Mouse (Mus musculus) gastrocnemius, postnatal 14 days (tissue): Measurements from ENCODE around the gene Ifnl3. TPM values are rescaled to one million over a fixed set of nuclear protein-coding genes. Genes with fewer than 3 reads are reported as not detected.
A peak's percentile ranks its signal among the peaks of the same experiment; 100 is the strongest.

ENCODE experiments used
- DNase-seq: peaks from one replicate; pipeline ENCODE4 v3.0.0; 2021; ENCODE audit warnings: mixed read lengths
- intact Hi-C: fragments of 180-260 bp; cut with DNase I; formaldehyde crosslinking; loops from one replicate; pipeline ENCODE4 v1.15.1; 2025; ENCODE audit warnings: low total_unique reads
- total RNA-seq, 2 experiments: library from RNA; stranded (reverse); gene quantifications; 2 replicates each; pipeline ENCODE4 v1.2.3; 2021

Ifnl3 gene
- total RNA-seq, 2 experiments from 2014 or later = not detected

DNA sequence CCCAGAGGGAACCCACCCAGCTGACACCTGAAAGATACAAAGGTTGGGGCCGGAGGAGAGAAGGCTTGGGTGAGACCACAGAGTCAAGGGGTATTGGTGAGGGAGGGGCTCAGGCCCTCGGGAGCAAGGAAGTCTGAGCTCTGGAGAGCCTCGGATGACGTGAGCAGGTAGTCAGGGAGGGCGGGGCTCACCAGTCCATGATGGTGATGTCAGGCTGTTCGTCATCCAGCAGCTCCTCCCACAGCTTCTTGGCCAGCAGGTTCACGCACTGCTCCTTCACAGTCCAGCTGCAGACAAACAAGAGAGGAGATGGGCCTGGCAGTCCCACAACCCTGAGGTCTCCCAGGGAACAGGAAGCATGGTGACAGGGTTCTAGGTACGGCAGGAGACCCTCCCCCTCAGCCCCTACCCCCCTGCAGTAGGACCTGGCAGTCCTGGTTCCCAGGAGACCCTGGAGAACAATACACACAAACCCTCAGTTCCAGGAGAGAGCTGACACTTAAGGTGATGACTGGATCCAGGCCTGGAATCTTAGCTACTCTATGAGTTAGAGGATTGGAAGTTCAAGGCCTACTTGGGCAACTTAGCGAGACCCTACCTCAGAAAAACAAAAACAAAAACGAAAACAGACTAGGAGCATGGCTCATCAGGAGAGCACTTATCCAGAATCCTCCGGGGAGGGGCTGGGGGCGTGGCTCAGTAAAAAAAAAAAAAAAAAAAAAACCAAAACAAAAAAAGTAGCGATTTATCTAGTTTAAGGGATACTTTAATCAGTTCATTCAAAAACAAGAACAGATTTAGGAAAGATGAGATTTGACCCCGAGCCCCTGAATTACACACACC lies 22.6 kb downstream of the Ifnl3 start:
- DNase-seq = no peak
- intact Hi-C loops = loop anchor here (10.0 kb wide), 1 partner anchor 60 kb away; no protein-coding TSS in a partner anchor

- DNase-seq = no peak
- intact Hi-C loops = loop anchor here (10.0 kb wide), 1 partner anchor 61 kb away; no protein-coding TSS in a partner anchor
Measured at GRCm38 (mm10) chr7:28545891-28546210, 23.2 kb downstream of the Ifnl3 start.

- intact Hi-C loops = loop anchor here (10.0 kb wide), 1 partner anchor 62 kb away; no protein-coding TSS in a partner anchor
- DNase-seq = no peak
Measured at GRCm38 (mm10) chr7:28546649-28547048, 24.0 kb downstream of the Ifnl3 start.

- no peak for DNase-seq
- intact Hi-C loops = loop anchor here (10.0 kb wide), 1 partner anchor 62 kb away; no protein-coding TSS in a partner anchor
Measured at GRCm38 (mm10) chr7:28547154-28547553, 24.5 kb downstream of the Ifnl3 start, which contains the start of gene Nccrp1. TSS of gene Nccrp1 (minus strand) at chr7:28547254.

GRCm38 (mm10) chr7:28547628-28548027 lies 25.0 kb downstream of the Ifnl3 start:
- intact Hi-C loops = loop anchor here (10.0 kb wide), 1 partner anchor 63 kb away; no protein-coding TSS in a partner anchor
- no peak for DNase-seq

DNA sequence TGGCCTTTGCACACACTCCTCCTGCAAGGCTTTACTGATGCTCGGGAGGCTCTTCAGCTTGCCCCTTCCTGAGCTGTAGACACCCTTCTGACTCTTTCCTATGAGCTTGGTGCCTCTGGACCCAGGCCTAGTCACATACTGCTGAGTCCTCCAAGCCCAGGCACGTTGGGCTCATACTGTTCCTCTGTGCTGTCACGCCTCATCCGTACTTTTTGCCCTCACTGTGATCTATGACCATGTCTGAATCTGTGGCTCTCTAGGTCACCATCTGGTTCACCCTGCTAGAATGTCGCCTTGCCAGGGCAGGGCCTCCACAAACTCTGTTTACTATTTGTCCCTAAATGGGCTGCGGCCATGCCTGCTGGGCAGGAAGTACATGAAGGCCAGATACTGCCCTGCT lies 30.4 kb downstream of the Ifnl3 start:
- intact Hi-C loops = no loop called here
- no peak for DNase-seq

- DNase-seq = no peak
- intact Hi-C loops = no loop called here
Measured at GRCm38 (mm10) chr7:28555939-28556535, 33.4 kb downstream of the Ifnl3 start.

DNA sequence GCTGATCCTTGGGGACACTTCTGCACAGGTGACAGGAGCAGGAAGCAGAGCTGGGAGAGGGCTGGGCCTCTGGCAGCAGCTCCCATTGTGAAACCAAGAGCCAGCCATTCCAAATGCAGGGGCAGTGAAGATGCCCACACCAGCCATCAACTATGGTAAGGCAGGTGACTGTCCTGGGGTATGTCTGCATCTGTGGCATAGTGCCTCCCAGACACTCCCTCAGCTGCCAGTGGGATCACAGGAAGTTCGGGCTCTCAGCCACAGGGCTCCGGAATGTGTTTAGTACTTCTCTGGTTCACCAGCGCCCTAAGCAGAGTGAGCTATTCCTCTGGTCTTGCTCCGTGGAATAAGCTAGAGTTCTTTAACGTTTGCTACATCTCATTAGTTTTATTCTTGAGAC lies 34.4 kb downstream of the Ifnl3 start:
- no peak for DNase-seq
- intact Hi-C loops = no loop called here

- no peak for DNase-seq
Measured at GRCm38 (mm10) chr7:28557708-28558107, 35.1 kb downstream of the Ifnl3 start.

DNA sequence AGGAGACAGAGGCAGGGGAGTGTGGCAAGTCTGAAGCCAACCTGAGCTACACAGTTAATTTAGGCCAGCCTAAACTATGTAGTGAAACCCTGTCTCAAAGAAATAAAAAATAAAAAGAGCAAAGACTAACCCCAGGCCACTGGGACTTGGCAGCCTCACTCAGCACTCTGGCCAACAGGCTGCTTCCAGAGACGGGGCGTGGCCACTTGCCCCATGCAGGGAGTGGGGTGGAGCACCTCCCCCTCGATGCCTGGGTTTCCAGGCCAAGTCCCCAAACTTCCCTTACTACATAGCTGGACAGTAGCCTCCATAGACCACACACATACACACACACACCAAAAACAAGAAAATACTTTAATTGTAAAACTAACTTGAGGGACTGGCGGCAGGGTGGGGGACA lies 35.9 kb downstream of the Ifnl3 start:
- peak; percentile 81 for DNase-seq
- intact Hi-C loops = no loop called here

More at GRCm38 (mm10) chr7:28557708-28558107, 35.1 kb downstream of the Ifnl3 start:
- intact Hi-C loops = no loop called here

GRCm38 (mm10) chr7:28560856-28561255 lies 38.2 kb downstream of the Ifnl3 start:
- no peak for DNase-seq
- intact Hi-C loops = loop anchor here (10.0 kb wide), 1 partner anchor 164 kb away; no protein-coding TSS in a partner anchor

- intact Hi-C loops = loop anchor here (10.0 kb wide), 1 partner anchor 163 kb away; no protein-coding TSS in a partner anchor
- DNase-seq = no peak
Measured at GRCm38 (mm10) chr7:28561967-28562366, 39.3 kb downstream of the Ifnl3 start.

GRCm38 (mm10) chr7:28562371-28562770 lies 39.7 kb downstream of the Ifnl3 start:
- DNase-seq = no peak
- intact Hi-C loops = loop anchor here (10.0 kb wide), 1 partner anchor 162 kb away; no protein-coding TSS in a partner anchor

GRCm38 (mm10) chr7:28562951-28563350 lies 40.3 kb downstream of the Ifnl3 start:
- intact Hi-C loops = loop anchor here (10.0 kb wide), 1 partner anchor 162 kb away; no protein-coding TSS in a partner anchor
- DNase-seq = no peak

- intact Hi-C loops = loop anchor here (5.0 to 10.0 kb wide), 2 partner anchors 37 to 159 kb away; no protein-coding TSS in a partner anchor
- no peak for DNase-seq
Measured at GRCm38 (mm10) chr7:28565407-28565806, 42.8 kb downstream of the Ifnl3 start.

DNA sequence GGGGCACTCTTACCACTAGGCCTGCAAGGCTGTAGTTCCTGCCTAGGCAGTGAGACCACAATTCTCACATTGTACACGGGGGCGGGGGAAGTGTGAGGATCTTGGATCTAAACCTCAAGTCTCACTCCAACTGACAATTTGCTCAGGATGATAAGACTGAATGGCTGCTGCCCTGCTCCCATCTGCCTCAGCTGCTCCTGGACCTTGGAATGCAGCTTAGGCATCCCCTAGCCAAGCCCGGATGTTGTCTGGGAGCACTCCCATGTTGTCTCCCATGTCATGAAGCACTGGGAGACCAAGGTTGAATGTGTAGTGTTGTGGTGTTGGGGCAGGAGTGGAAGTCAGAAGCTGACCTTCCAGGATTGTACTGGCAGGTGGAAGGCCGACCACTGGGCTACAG lies 44.9 kb downstream of the Ifnl3 start:
- DNase-seq = no peak
- intact Hi-C loops = loop anchor here (5.0 to 10.0 kb wide), 2 partner anchors 35 to 157 kb away; no protein-coding TSS in a partner anchor

DNA sequence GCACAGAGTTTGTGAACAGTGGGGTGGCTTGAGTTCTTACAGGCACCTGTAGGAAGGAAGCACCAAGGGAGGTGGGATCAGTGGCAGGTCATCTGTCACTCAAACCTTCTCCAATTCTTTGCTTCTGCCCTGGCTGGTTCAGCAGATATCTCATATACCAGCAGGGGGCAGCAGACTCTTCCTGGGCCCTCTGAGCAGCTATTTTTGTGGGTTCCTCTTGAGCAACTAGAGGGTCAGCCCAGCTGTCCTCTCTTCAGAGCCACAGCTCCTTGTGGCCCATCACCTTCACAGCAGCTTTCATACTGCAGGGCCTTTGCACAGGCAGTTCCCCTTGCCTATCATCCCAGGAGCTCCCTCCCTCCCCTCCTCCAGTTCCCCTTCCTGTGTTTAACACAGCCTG lies 45.6 kb downstream of the Ifnl3 start:
- intact Hi-C loops = loop anchor here (5.0 to 10.0 kb wide), 2 partner anchors 34 to 157 kb away; no protein-coding TSS in a partner anchor
- DNase-seq = peak; percentile 56

- no peak for DNase-seq
- intact Hi-C loops = no loop called here
Measured at GRCm38 (mm10) chr7:28570291-28570981, 47.8 kb downstream of the Ifnl3 start.

GRCm38 (mm10) chr7:28570982-28571682 lies 48.5 kb downstream of the Ifnl3 start:
- DNase-seq = no peak
- intact Hi-C loops = no loop called here
